Mouse (Mus musculus): Measurements from ENCODE around the gene Kcnc3.
A peak's percentile ranks its signal among the peaks of the same experiment; 100 is the strongest.

The Kcnc3 gene

GRCm38 (mm10) chr7:44626966-44627365 is 36.5 kb downstream of the Kcnc3 start:
- no peak for DNase-seq (ENCODE audit: low read depth)

GRCm38 (mm10) chr7:44628402-44629034 is 38.1 kb downstream of the Kcnc3 start:
- DNase-seq (ENCODE audit: low read depth) = no peak

DNA sequence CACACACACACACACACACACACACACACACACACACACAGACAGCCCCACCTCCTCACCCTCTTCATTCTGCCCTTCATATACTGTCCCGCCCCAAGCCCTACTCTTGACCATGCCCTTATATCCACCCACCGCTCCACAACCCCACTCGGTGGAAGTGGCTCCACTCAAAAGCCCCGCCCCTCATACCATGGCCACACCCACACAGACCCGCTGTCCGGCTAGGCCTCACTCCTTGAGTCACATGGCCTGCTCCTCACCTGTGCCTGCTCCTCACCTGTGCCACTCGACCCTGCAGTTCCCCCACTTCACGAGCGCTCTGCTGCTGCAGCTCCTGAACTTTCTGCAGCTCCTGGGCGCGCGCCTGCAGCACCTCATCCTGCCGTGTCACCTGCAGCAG is 40.0 kb downstream of the Kcnc3 start:
- DNase-seq (ENCODE audit: low read depth) = no peak

DNA sequence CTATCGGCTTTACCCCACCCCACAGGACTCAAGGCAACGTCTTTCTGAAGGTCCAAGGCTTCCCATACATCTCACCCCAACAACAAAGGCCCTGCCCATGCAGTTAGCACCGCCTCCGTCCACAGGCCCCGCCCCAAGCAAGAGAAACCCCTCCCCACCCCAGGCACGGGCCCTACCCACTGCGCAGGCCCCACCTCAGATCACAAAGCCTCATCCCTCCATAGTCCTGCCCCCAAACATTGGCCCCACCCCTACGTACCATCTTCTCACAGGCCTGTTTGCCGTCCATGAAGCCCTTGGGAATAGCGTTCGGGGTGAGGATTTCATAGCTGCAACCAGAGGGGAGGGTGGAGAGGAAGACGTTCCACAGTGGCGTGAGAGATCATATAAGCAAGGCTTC is 42.2 kb downstream of the Kcnc3 start:
- DNase-seq (ENCODE audit: low read depth) = no peak

- no peak for DNase-seq (ENCODE audit: low read depth)
Measured at GRCm38 (mm10) chr7:44633407-44633806, 42.9 kb downstream of the Kcnc3 start.

GRCm38 (mm10) chr7:44636684-44637083 is 46.2 kb downstream of the Kcnc3 start:
- DNase-seq (ENCODE audit: low read depth) = no peak

GRCm38 (mm10) chr7:44638663-44639062 is 48.2 kb downstream of the Kcnc3 start:
- DNase-seq (ENCODE audit: low read depth) = no peak

GRCm38 (mm10) chr7:44640843-44641605 is 50.6 kb downstream of the Kcnc3 start:
- DNase-seq (ENCODE audit: low read depth) = no peak

GRCm38 (mm10) chr7:44641887-44642286 is 51.4 kb downstream of the Kcnc3 start:
- no peak for DNase-seq (ENCODE audit: low read depth)

GRCm38 (mm10) chr7:44645256-44645655 is 54.8 kb downstream of the Kcnc3 start:
- no peak for DNase-seq (ENCODE audit: low read depth)

GRCm38 (mm10) chr7:44645951-44646350 is 55.5 kb downstream of the Kcnc3 start:
- no peak for DNase-seq (ENCODE audit: low read depth)

GRCm38 (mm10) chr7:44647042-44647724 is 56.7 kb downstream of the Kcnc3 start:
- DNase-seq (ENCODE audit: low read depth) = peak; percentile 34

- no peak for DNase-seq (ENCODE audit: low read depth)
Measured at GRCm38 (mm10) chr7:44647729-44648128, 57.3 kb downstream of the Kcnc3 start.

GRCm38 (mm10) chr7:44649094-44649610 is 58.7 kb downstream of the Kcnc3 start:
- no peak for DNase-seq (ENCODE audit: low read depth)

DNA sequence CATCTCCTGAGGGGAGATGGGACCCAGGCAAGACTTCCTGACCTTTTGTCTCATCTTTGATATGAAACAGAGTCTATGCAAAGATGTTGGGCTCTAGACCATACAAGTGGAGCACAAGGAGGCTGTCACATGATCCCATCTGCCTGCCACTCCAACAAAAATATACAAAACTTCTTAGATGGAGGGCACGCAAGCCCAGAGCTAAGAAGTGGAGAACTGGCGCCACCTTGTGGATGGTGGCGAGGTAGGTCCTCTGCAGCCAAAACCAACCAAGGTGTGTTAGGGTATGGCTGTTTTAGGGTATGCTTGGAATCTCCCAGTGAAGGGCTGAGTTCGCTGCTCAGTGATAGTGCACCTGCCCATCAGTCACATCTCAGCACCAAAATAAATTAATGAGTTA is 59.5 kb downstream of the Kcnc3 start:
- peak; percentile 37 for DNase-seq (ENCODE audit: low read depth)

DNA sequence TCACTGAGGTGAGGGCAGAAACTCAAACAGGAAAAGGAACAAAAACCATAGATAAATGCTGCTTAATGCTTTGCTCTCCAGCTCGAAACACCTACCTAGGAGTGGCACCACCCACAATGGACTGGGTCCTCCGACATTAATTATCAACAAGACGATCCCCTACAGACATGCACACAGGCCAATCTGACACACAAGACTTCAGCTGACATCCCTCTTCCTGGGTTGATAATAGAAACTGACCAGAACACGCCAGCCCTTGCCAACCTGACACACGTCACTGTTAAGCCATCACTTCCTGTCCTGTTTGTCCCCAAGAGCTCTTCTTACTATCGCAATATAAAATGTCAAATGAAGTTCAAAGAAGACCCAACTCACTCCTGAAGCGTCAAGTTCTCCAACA is 61.0 kb downstream of the Kcnc3 start:
- DNase-seq (ENCODE audit: low read depth) = no peak

DNA sequence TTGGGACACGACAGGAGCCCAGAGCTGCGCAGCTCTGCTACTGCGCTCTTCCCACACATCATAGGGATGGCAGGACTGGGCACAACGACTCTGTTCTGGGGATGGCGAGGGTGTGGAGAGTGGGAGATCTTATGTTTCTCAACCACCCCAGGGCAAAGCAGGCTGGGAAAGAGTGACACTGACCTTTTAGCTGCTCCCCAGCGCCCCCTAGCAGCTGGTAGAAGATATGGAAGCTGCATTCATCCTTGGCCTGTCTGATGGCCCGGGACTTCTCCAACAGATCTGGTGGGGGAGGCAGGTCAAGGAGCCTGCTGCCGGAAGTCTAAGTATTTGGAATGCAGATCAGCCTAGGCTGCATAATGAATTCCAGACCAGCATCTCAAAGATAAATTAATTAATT is 63.3 kb downstream of the Kcnc3 start:
- peak; percentile 13 for DNase-seq (ENCODE audit: low read depth)

Data from c-Kit-positive CD71-positive TER-119-negative erythroid progenitor cells, embryonic 14.5 days (primary cell).